In genomic region chr10:119706983-119707382, GRCm38 (mm10) we compare ENCODE assay signal across 25 mouse cellular contexts.
A peak's percentile ranks its signal among the peaks of the same experiment; 100 is the strongest.
DNase-seq lines count a peak whose midpoint lies in the region; ATAC-seq and TF ChIP-seq lines count a peak whose summit lies in the region.
"Had no signal": no experiment of that assay in that cellular context is flagged by ENCODE, and none has a peak within 500 bp of the region (broad histone marks: within the 10 kb centered on the region; RNA-seq: fewer than 3 reads in every experiment).

No protein-coding gene starts in this region.

- H3K36me3 ChIP-seq in forebrain, postnatal 0 days (ENCODE audit: insufficient read depth) = no peaks in the 10 kb centered on the region
- no peaks in the 10 kb centered on the region for H3K36me3 ChIP-seq in forebrain, embryonic 13.5 days (ENCODE audit: poor library complexity, severe bottlenecking)
- H3K36me3 ChIP-seq in heart, adult 2 months (ENCODE audit: control insufficient read depth, insufficient read depth, low read length) = no peaks in the 10 kb centered on the region
- H3K36me3 ChIP-seq: G1E; heart, embryonic 10.5 days; heart, embryonic 13.5 days; hindbrain, embryonic 15.5 days had no signal

- no peak overlapping the region for H3K4me3 ChIP-seq in forebrain, postnatal 0 days (ENCODE audit: low read depth, low read length)
- no peak overlapping the region for H3K4me3 ChIP-seq in forebrain, embryonic 13.5 days
- H3K4me3 ChIP-seq in heart, adult 2 months = no peak overlapping the region
- H3K4me3 ChIP-seq: gastrocnemius, adult 2 months; heart, embryonic 10.5 days; heart, embryonic 13.5 days; hindbrain, embryonic 15.5 days had no signal

- no peak overlapping the region for H3K27ac ChIP-seq in forebrain, postnatal 0 days (ENCODE audit: low read depth, low read length)
- no peak overlapping the region for H3K27ac ChIP-seq in forebrain, embryonic 13.5 days
- no peak overlapping the region for H3K27ac ChIP-seq in heart, adult 2 months
- H3K27ac ChIP-seq: gastrocnemius, adult 2 months; heart, embryonic 10.5 days; heart, embryonic 13.5 days; hindbrain, embryonic 15.5 days had no signal

- DNase-seq in cerebellum, postnatal 14 days = peak; percentile 38 to 47
- no peak for DNase-seq in cerebellum, adult 11-12 months
- no peak for DNase-seq in forebrain, postnatal 0 days
- DNase-seq in heart, adult 11 months = peak; percentile 53
- no peak for DNase-seq in heart, adult 2 months
- DNase-seq in brain, adult 2 months (ENCODE audit: low read depth, low spot score) = peak; percentile 66
- DNase-seq in spleen, adult 12 weeks (ENCODE audit: low spot score) = no peak
- DNase-seq: adrenal gland, postnatal 10 days; adrenal gland, postnatal 36 days; B cell, adult 2 months; cerebellum, adult 18-20 months; cerebellum, adult 9-11 months; gastrocnemius, adult 2 months; gastrocnemius, postnatal 14 days; heart, adult 18-20 months; heart, postnatal 14 days; heart, postnatal 4 days; kidney, adult 2 months had no signal

- H3K27me3 ChIP-seq in forebrain, postnatal 0 days (ENCODE audit: insufficient read depth, low read length) = no peaks in the 10 kb centered on the region
- H3K27me3 ChIP-seq in forebrain, embryonic 13.5 days = no peaks in the 10 kb centered on the region
- no peaks in the 10 kb centered on the region for H3K27me3 ChIP-seq in heart, adult 2 months (ENCODE audit: control insufficient read depth, insufficient read depth, low read length)
- H3K27me3 ChIP-seq: heart, embryonic 13.5 days; hindbrain, embryonic 15.5 days; Patski had no signal

- no peaks in the 10 kb centered on the region for H3K9me3 ChIP-seq in forebrain, postnatal 0 days (ENCODE audit: low read length)
- no peaks in the 10 kb centered on the region for H3K9me3 ChIP-seq in forebrain, embryonic 13.5 days (replicated peaks)
- H3K9me3 ChIP-seq: heart, embryonic 10.5 days; heart, embryonic 13.5 days; hindbrain, embryonic 15.5 days had no signal

- H3K9ac ChIP-seq in forebrain, postnatal 0 days = no peak overlapping the region
- no peak overlapping the region for H3K9ac ChIP-seq in forebrain, embryonic 13.5 days
- H3K9ac ChIP-seq in heart, adult 2 months (ENCODE audit: low read depth, low read length) = no peak overlapping the region
- H3K9ac ChIP-seq: heart, embryonic 13.5 days; hindbrain, embryonic 15.5 days had no signal

- H3K4me2 ChIP-seq in forebrain, postnatal 0 days (ENCODE audit: low read depth) = no peak overlapping the region
- H3K4me2 ChIP-seq in forebrain, embryonic 13.5 days = no peak overlapping the region
- H3K4me2 ChIP-seq: heart, embryonic 13.5 days; hindbrain, embryonic 15.5 days had no signal

- H3K4me1 ChIP-seq in forebrain, postnatal 0 days (ENCODE audit: insufficient read depth) = no peaks in the 10 kb centered on the region
- no peaks in the 10 kb centered on the region for H3K4me1 ChIP-seq in forebrain, embryonic 13.5 days
- H3K4me1 ChIP-seq in heart, adult 2 months (ENCODE audit: control insufficient read depth, insufficient read depth, low read length) = no peaks in the 10 kb centered on the region
- H3K4me1 ChIP-seq: heart, embryonic 10.5 days; heart, embryonic 13.5 days; hindbrain, embryonic 15.5 days had no signal

- intact Hi-C loops in heart, adult 2 months (cut with DNase I) = no loop called here

- no peaks in the 10 kb centered on the region for H3K79me2 ChIP-seq in heart, adult 2 months (replicated peaks; ENCODE audit: control insufficient read depth, insufficient read depth, low read length)

- no peak for TF ChIP-seq EP300 in heart, adult 2 months (IDR thresholded peaks at IDR 0.05; ENCODE audit: insufficient read depth, low read depth, low read length)

- peak; percentile 18; the same call in 1 of the 2 replicates for ATAC-seq in forebrain, postnatal 0 days
- no peak for ATAC-seq in forebrain, embryonic 13.5 days
- ATAC-seq: intestine, postnatal 0 days; Patski had no signal

- TF ChIP-seq CTCF in forebrain, postnatal 0 days (IDR thresholded peaks at IDR 0.05; ENCODE audit: low read depth) = no peak
- TF ChIP-seq CTCF in heart, adult 2 months (IDR thresholded peaks at IDR 0.05) = no peak

- 66% methylated on average over 10 of the region's 10 CpGs for WGBS in forebrain, postnatal 0 days
- 90% methylated on average over 10 of the region's 10 CpGs for WGBS in forebrain, embryonic 13.5 days
- WGBS in heart, adult 2 months = 87% methylated on average over 10 of the region's 10 CpGs

- TF ChIP-seq POLR2A in heart, adult 2 months (IDR thresholded peaks at IDR 0.05; ENCODE audit: insufficient read depth, low read depth, low read length) = no peak

Comparison
In these comparisons a context has a peak if more than half of its experiments do, and no peak if none do; other contexts are left out.
1. DNase-seq: peak in cerebellum, postnatal 14 days (2 of 2), heart, adult 11 months (single experiment) and brain, adult 2 months (single experiment); none in cerebellum, adult 11-12 months (single experiment), forebrain, postnatal 0 days (single experiment), heart, adult 2 months (0 of 2) and spleen, adult 12 weeks (single experiment).